Mouse (Mus musculus): ENCODE measurements around the gene Tmem186. TPM values are rescaled to one million over a fixed set of nuclear protein-coding genes. Genes with fewer than 3 reads are reported as not detected.

The Tmem186 gene
- polyA plus RNA-seq, 2 experiments = 13.0 to 17.4 TPM

DNA sequence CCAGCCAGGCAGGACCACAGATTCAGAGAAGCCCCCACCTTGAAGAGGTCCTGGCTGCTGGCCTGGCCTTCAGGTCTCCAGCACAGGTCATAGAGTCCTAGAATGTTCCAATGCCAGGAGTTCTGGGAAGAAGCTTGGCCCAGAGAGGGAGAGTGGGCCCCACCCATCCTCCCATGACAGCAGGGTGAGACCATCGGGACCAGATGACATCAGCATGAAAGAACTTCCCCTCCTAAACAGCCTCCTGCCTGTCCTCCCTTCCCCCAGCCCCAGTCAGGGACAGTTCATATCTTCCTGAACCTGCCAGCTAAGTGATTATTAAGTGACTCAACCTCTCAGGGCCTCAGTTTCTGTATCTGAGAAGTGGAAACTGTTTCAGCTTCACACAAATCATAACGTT lies 28.9 kb upstream of the Tmem186 start:
- H3K27me3 ChIP-seq (ENCODE audit: control insufficient read depth, insufficient read depth, low read length) = no peaks in the 10 kb centered on the region
- H3K4me2 ChIP-seq (replicated peaks; ENCODE audit: low read depth, low read length, severe bottlenecking) = no peak overlapping the region
- no peaks in the 10 kb centered on the region for H3K9me3 ChIP-seq (ENCODE audit: control insufficient read depth, low read length)
- ATAC-seq (ENCODE audit: low FRiP score, low read depth) = no peak
- no peak for DNase-seq (ENCODE audit: low spot score)
- 73% methylated on average over 2 of the region's 2 CpGs for WGBS
- H3K4me3 ChIP-seq (replicated peaks; ENCODE audit: low read length) = no peak overlapping the region
- no peak overlapping the region for H3K27ac ChIP-seq (replicated peaks; ENCODE audit: low read depth, low read length)
- peaks cover 13% of the 10 kb centered on the region for H3K4me1 ChIP-seq (ENCODE audit: control insufficient read depth, insufficient read depth, low read length)
- no peak overlapping the region for H3K9ac ChIP-seq (ENCODE audit: low read depth, low read length, severe bottlenecking)
- H3K36me3 ChIP-seq (ENCODE audit: control insufficient read depth, insufficient read depth, low read length) = peaks cover 24% of the 10 kb centered on the region
- TF ChIP-seq POLR2A (IDR thresholded peaks at IDR 0.05; ENCODE audit: borderline replicate concordance, extremely low read depth, insufficient read depth, insufficient read length) = no peak

DNA sequence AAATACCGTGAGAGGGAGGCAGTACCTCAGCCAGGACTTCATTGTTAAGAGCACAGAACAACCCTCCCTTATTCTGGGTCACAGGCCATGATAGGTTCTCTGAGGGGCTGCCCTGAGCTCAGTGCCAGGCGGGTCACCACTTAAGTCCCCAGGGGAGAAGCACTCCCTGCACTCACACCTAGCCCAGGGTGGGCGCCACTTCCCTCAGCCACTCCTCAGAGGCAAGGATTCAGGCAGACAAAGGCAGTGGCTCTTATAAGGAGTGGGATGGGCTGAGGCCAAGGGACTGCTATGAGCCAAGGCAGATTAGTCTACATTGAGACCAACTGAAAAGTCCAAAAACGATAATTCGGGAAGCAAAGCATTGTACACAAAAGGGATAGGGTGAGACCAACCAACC lies 27.9 kb upstream of the Tmem186 start:
- WGBS = 85% methylated on average over 5 of the region's 5 CpGs

DNA sequence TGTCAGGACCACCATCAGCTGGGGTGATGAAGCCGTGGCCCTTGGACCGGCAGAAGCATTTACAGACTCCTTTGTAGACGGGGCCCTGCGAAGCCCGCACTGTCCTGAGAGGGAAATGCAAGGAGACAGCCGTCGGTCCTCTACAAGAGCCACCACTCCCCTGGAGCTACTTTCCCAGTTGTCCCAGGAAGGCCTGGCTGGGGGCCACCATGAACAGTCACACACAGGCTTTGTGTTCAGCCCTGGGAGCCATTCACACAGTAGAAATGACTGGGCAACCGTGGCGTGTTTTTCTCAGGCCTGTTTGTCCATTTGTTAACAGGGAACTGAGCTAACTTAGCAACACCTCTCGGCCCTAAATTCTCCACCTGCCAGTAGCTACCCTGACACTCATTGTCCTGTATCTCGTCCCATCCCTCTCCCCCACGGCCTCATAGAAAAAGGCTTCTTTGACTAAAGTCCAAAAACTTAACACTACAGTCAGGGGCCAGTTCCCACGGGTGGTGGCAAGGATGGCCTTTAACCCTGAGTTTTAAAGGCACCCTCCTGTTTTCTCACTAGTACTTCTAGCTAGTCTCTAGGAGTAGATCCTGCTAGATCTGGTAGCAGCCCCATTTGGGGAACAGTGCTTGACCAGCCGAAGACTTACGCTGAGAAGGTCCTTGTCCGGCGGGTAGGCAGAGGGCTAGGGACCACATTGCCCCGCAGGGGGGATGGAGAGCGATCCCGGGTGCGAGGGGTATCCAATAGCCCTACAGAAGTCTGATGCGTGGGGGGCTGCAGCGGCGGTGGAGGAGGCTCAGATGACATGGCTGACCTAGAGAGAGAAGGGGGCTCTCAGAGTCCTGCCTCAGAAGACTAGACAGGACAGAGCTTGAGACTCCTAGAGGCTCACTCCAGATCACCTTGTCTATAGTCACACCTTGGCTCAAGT lies 26.4 kb upstream of the Tmem186 start:
- WGBS = 87% methylated on average over 24 of the region's 24 CpGs
- H3K9ac ChIP-seq (ENCODE audit: low read depth, low read length, severe bottlenecking) = no peak overlapping the region
- peaks cover 45% of the 10 kb centered on the region for H3K36me3 ChIP-seq (ENCODE audit: control insufficient read depth, insufficient read depth, low read length)
- no peak for TF ChIP-seq POLR2A (IDR thresholded peaks at IDR 0.05; ENCODE audit: borderline replicate concordance, extremely low read depth, insufficient read depth, insufficient read length)
- no peak for ATAC-seq (ENCODE audit: low FRiP score, low read depth)
- H3K9me3 ChIP-seq (ENCODE audit: control insufficient read depth, low read length) = no peaks in the 10 kb centered on the region
- H3K27ac ChIP-seq (replicated peaks; ENCODE audit: low read depth, low read length) = no peak overlapping the region
- H3K27me3 ChIP-seq (ENCODE audit: control insufficient read depth, insufficient read depth, low read length) = no peaks in the 10 kb centered on the region
- H3K4me1 ChIP-seq (ENCODE audit: control insufficient read depth, insufficient read depth, low read length) = no peaks in the 10 kb centered on the region
- no peak for DNase-seq (ENCODE audit: low spot score)
- no peak overlapping the region for H3K4me3 ChIP-seq (replicated peaks; ENCODE audit: low read length)
- no peak overlapping the region for H3K4me2 ChIP-seq (replicated peaks; ENCODE audit: low read depth, low read length, severe bottlenecking)

More for the DNA sequence above, 27.9 kb upstream of the Tmem186 start:
- no peaks in the 10 kb centered on the region for H3K9me3 ChIP-seq (ENCODE audit: control insufficient read depth, low read length)
- no peak overlapping the region for H3K4me2 ChIP-seq (replicated peaks; ENCODE audit: low read depth, low read length, severe bottlenecking)
- H3K9ac ChIP-seq (ENCODE audit: low read depth, low read length, severe bottlenecking) = no peak overlapping the region
- no peak overlapping the region for H3K4me3 ChIP-seq (replicated peaks; ENCODE audit: low read length)
- no peak for DNase-seq (ENCODE audit: low spot score)
- H3K4me1 ChIP-seq (ENCODE audit: control insufficient read depth, insufficient read depth, low read length) = peaks cover 8% of the 10 kb centered on the region
- H3K36me3 ChIP-seq (ENCODE audit: control insufficient read depth, insufficient read depth, low read length) = peaks cover 32% of the 10 kb centered on the region
- TF ChIP-seq POLR2A (IDR thresholded peaks at IDR 0.05; ENCODE audit: borderline replicate concordance, extremely low read depth, insufficient read depth, insufficient read length) = no peak
- no peak for ATAC-seq (ENCODE audit: low FRiP score, low read depth)
- H3K27me3 ChIP-seq (ENCODE audit: control insufficient read depth, insufficient read depth, low read length) = no peaks in the 10 kb centered on the region
- no peak overlapping the region for H3K27ac ChIP-seq (replicated peaks; ENCODE audit: low read depth, low read length)

GRCm38 (mm10) chr16:8663022-8663421 lies 25.5 kb upstream of the Tmem186 start:
- 83% methylated on average over 2 of the region's 2 CpGs for WGBS
- ATAC-seq (ENCODE audit: low FRiP score, low read depth) = no peak
- H3K36me3 ChIP-seq (ENCODE audit: control insufficient read depth, insufficient read depth, low read length) = peaks cover 48% of the 10 kb centered on the region
- H3K9ac ChIP-seq (ENCODE audit: low read depth, low read length, severe bottlenecking) = no peak overlapping the region
- H3K4me1 ChIP-seq (ENCODE audit: control insufficient read depth, insufficient read depth, low read length) = no peaks in the 10 kb centered on the region
- no peak overlapping the region for H3K4me2 ChIP-seq (replicated peaks; ENCODE audit: low read depth, low read length, severe bottlenecking)
- H3K27ac ChIP-seq (replicated peaks; ENCODE audit: low read depth, low read length) = no peak overlapping the region
- no peak for DNase-seq (ENCODE audit: low spot score)
- no peak for TF ChIP-seq POLR2A (IDR thresholded peaks at IDR 0.05; ENCODE audit: borderline replicate concordance, extremely low read depth, insufficient read depth, insufficient read length)
- no peaks in the 10 kb centered on the region for H3K27me3 ChIP-seq (ENCODE audit: control insufficient read depth, insufficient read depth, low read length)
- no peak overlapping the region for H3K4me3 ChIP-seq (replicated peaks; ENCODE audit: low read length)
- no peaks in the 10 kb centered on the region for H3K9me3 ChIP-seq (ENCODE audit: control insufficient read depth, low read length)

GRCm38 (mm10) chr16:8658764-8659163 lies 21.3 kb upstream of the Tmem186 start:
- H3K4me2 ChIP-seq (replicated peaks; ENCODE audit: low read depth, low read length, severe bottlenecking) = no peak overlapping the region
- DNase-seq (ENCODE audit: low spot score) (no peak), ATAC-seq (ENCODE audit: low FRiP score, low read depth) (no peak)
- H3K27me3 ChIP-seq (ENCODE audit: control insufficient read depth, insufficient read depth, low read length) = no peaks in the 10 kb centered on the region
- H3K27ac ChIP-seq (replicated peaks; ENCODE audit: low read depth, low read length) = no peak overlapping the region
- H3K4me1 ChIP-seq (ENCODE audit: control insufficient read depth, insufficient read depth, low read length) = no peaks in the 10 kb centered on the region
- no peak overlapping the region for H3K9ac ChIP-seq (ENCODE audit: low read depth, low read length, severe bottlenecking)
- no peaks in the 10 kb centered on the region for H3K9me3 ChIP-seq (ENCODE audit: control insufficient read depth, low read length)
- TF ChIP-seq POLR2A (IDR thresholded peaks at IDR 0.05; ENCODE audit: borderline replicate concordance, extremely low read depth, insufficient read depth, insufficient read length) = no peak
- 97% methylated on average over 4 of the region's 4 CpGs for WGBS
- no peak overlapping the region for H3K4me3 ChIP-seq (replicated peaks; ENCODE audit: low read length)
- H3K36me3 ChIP-seq (ENCODE audit: control insufficient read depth, insufficient read depth, low read length) = peaks cover 67% of the 10 kb centered on the region
